In the genomic region with DNA sequence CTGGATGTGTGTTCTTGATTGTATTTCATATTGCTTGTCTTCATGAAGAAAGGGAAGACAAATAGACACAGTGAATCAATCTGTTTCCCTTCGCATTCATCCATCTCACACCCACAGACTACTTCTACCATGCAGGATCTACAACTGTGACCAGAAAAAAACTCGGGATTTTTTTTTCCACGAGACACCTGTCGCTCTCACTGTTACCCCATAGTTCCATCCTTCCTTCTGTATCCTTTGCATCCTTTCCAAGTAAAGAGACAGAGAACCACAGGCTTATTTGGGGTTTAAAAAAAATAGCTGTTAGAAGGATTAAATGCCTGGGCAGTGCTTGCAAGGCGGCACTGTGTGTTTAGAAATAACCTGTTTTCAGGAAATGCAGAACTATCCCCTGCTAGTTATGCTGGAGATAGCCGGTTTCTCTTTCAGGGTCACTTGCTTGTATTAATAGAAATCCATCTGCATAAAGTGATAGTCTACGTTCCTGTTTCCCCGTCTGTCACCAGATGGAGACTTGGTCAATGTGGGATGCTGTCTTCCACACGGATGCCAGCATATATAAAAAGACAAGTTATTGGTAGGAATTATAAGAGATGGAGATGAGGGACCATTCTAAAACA, we compare ENCODE assay signal across 10 mouse cellular contexts.
"Had no signal": no experiment of that assay in that cellular context is flagged by ENCODE, and none has a peak within 500 bp of the region (broad histone marks: within the 10 kb centered on the region; RNA-seq: fewer than 3 reads in every experiment).

No protein-coding gene starts in this region.

- DNase-seq: kidney, adult 18-20 months; kidney, postnatal 10 days; liver; liver, embryonic 13.5 days; liver, postnatal 0 days; spleen, adult 18-20 months; thymus, adult 2 months; thymus, postnatal 25 days had no signal

- ATAC-seq: intestine, embryonic 15.5 days; liver, postnatal 0 days; midbrain, embryonic 13.5 days had no signal
